Mouse (Mus musculus) erythroid progenitor cell, adult 5-6 weeks (primary cell): Measurements from ENCODE around the gene Myo7a. TPM values are rescaled to one million over a fixed set of nuclear protein-coding genes. Genes with fewer than 3 reads are reported as not detected.

Experiments used
- ATAC-seq: replicated peaks from 2 replicates; pipeline ENCODE4 v1.8.0; 2016; ENCODE audit warnings: moderate number of reproducible peaks, mild to moderate bottlenecking, moderate TSS enrichment, inconsistent platforms; ENCODE audit not compliant: poor library complexity, low FRiP score, severe bottlenecking
- total RNA-seq, 2 experiments: library from RNA; stranded (forward) in 1 of 2; stranded (reverse) in 1 of 2; fragments of 150-400 nt in 1 of 2; fragments of 186-747, 209-891 nt in 1 of 2; gene quantifications; 2 replicates each; pipeline versions ENCODE4 v1.2.3 to v1.2.4; 2015 to 2017; ENCODE audit warnings: low replicate concordance in 2 of 2

Gene Myo7a
- total RNA-seq, 2 experiments from 2014 or later = 3.4 to 5.1 TPM

GRCm38 (mm10) chr7:98106272-98106671, 13.1 kb downstream of the Myo7a start:
- no peak for ATAC-seq

GRCm38 (mm10) chr7:98104481-98105435, 14.6 kb downstream of the Myo7a start:
- ATAC-seq = no peak

DNA sequence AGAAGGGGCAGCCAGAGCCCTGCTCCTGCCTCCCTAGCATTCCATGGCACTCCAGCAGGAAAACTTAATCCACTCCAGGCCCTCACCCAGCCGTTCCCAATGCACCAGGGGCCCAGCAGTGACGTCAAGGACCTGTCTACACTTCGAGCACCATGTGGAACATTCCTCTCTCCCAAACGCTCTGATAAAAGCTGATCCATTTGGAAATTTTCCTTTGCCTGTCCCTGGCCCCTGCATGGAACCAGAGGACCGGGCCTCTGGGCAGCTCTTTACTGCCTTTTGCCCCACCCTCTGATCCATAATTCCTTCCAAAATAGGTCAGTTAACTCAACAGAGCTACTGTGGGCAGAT, 15.4 kb downstream of the Myo7a start:
- ATAC-seq = no peak

DNA sequence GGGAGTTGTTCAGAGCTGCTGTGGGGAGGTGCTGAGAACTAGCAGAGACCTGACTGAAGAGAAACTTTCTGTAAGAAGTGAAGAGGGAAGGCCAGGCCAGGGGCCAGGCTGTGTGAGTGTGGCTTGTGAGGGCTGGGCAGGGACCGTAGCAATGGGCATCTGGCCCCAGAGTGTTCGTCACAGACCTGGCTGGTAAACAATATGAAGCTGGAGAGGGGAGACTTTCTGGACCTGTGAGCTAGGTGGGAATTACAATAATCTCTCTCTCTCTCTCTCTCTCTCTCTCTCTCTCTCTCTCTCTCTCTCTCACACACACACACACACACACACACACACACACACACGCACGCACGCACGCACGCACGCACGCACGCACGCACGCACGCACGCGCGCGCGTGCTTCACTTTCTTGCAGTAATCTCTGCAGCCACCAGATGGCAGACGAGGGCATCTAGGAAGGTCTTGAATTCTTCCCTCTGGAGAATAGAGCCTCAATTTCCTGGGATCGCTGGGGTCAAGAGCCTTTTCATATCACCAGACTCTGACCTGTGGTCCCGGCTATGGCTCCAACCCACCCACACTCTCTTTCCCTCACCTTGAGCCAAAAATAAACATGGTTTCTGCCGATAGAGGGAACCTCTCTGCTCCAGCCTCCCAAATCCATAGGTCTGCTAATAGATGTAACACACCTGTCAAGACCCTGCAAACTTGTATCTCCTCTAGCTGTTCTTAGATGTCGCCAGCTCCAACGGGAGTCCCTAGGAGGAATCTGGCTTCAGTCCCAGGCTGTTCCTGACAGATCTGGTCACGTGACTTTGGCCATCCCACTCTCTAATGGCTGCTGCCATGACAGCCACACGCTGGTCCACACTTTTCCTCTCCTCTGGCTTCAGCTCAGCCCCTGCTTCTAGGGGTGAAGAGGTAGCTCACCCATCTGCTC, 16.1 kb downstream of the Myo7a start:
- ATAC-seq = peak; percentile 63

- ATAC-seq = no peak
These were observed 16.8 kb downstream of the Myo7a start for GRCm38 (mm10) chr7:98102488-98102887.

- ATAC-seq = no peak
These were observed 21.8 kb downstream of the Myo7a start for GRCm38 (mm10) chr7:98097557-98097956.

GRCm38 (mm10) chr7:98095852-98096251, 23.5 kb downstream of the Myo7a start:
- ATAC-seq = no peak

DNA sequence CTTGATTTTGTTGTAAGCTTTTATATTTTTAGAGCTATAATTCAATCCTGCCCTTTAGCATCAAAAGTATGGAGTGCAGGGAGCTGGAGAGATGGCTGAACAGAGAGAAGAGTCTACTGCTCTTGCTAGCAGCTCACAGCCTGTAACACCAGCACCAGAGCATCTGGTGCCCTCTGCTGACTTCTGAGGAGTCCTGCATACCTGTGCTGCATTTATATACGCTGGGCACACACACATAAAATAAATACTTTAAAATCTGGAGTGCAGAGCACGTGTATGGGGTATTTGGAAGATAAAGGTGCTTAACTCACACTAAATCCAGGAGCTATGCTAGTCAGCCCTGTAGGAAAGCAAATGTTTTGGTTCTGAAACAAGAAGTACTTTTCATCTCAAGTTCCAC, 33.0 kb downstream of the Myo7a start:
- ATAC-seq = no peak

- no peak for ATAC-seq
These were observed 34.0 kb downstream of the Myo7a start for GRCm38 (mm10) chr7:98085314-98085713.

DNA sequence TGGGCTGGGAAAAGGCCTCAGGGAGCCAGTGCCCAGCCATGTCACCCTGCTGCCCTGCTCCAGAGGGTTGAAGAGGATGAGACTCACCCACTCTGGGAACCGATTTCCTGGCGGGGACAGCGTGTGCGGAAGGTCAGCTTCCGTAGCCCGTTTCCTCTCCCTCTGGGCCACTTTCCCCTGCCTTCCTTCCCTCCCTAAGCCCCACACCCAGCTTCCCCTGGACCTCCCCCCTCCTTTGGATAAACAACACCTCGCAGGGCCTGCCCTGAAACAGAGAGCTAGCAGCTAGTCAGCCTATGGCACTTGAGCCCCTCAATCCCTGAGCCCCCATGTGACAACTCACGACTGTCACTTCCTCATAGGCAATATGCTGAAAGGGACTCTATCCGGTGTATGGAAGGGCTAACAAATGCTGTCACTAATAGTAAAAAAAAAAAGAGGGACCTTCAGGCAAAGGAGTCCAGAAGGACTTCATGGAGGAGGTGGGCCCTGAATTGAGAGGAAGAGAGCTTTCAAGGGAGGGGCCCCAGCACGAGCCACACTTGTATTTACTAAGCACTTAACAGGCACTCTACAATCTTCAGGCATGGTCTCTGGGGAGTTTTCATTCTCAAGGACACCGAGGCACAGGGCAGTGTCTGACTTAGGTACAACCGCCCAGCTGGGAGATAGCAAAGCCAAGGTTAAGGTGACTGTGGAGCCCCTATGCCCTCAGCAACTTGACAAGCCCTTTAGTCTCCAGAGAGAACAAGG, 34.6 kb downstream of the Myo7a start:
- ATAC-seq = no peak

GRCm38 (mm10) chr7:98082376-98082775, 36.9 kb downstream of the Myo7a start:
- ATAC-seq = no peak

GRCm38 (mm10) chr7:98077453-98077852, 41.9 kb downstream of the Myo7a start:
- ATAC-seq = no peak

GRCm38 (mm10) chr7:98071620-98072019, 47.7 kb downstream of the Myo7a start:
- peak; percentile 70 for ATAC-seq

DNA sequence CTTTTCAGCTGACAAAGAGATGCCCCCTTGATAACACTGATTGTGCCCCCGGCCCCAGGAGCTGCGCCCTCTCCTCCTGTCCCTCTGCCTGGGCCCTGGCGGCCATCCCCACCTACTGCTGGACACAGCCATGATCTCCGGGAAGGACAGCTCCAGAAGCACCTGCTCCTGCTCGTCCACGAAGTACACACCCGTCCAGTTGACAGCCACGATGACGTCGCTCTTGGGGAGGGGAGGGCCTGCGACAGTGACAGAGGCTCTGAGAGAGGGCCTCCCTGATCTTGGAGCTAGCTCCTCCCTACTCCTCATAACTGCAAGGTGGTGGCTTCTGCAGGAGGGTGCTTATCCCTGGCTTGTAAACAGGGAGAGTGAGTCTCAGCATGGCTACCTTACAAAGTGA, 53.1 kb downstream of the Myo7a start:
- ATAC-seq = no peak

DNA sequence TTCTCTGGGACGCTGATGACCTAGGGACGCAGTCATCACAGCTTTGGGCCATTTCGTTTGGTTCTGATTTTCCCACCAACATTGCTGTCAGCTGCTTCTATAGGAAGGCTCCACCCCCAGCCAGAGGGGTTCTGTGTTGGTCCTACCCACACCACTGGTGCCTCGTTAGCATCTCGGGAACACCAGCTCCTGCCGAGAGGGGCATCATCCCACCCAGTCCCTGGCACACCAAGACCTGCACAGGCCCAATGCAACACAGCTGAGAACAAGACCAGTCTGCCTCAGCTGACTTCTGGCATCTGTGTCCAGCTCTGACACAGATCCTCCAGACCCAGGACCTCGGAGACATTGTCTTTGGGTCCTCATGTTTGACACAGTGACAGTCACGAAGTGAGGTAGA, 64.4 kb downstream of the Myo7a start:
- ATAC-seq = no peak

- no peak for ATAC-seq
These were observed 64.9 kb downstream of the Myo7a start for GRCm38 (mm10) chr7:98054461-98054860.

- 0 out of 2 replicates have a peak, but pooled peaks have one; percentile 23 for ATAC-seq
These were observed 67.3 kb downstream of the Myo7a start for GRCm38 (mm10) chr7:98051980-98052379.

GRCm38 (mm10) chr7:98048101-98048824, 71.1 kb downstream of the Myo7a start:
- ATAC-seq = no peak

DNA sequence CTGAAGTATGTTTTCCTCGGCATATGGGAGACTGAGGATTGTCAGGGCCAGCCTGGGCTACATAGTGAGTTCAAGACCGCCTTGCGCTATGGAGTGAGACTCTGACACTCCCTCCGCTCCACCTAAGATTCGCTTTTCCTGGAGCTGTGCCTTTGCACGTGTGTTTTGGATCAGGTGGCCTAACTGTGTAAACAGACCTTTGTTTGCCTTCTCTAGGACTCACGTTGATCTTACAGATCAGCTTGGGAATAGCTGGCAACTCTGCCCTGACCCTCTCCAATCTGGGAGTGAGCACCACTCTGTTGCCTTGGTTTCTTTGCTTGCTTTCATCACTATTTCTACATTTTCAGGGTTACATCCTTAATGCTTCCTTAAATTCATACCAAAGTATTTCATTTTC, 116.7 kb downstream of the Myo7a start:
- no peak for ATAC-seq
